Mouse (Mus musculus) mouse trophoblast stem cell (cell line): ENCODE measurements around the gene Akt1.

Experiments used
- in situ Hi-C, 2 experiments: fragments of 300-500 bp; cut with MseI, MboI; formaldehyde crosslinking; loops; 2 replicates in 1 of 2; 3 replicates in 1 of 2; pipeline ENCODE4 v1.15.1; 2025

The Akt1 gene

GRCm38 (mm10) chr12:112628928-112629721 is 45.6 kb downstream of the Akt1 start:
- in situ Hi-C loops: no loop called here

GRCm38 (mm10) chr12:112628197-112628596 is 46.5 kb downstream of the Akt1 start:
- in situ Hi-C loops: no loop called here

GRCm38 (mm10) chr12:112627097-112627881 is 47.4 kb downstream of the Akt1 start:
- in situ Hi-C loops: no loop called here

GRCm38 (mm10) chr12:112626455-112626854 is 48.2 kb downstream of the Akt1 start:
- in situ Hi-C loops: no loop called here

- in situ Hi-C loops: no loop called here
Measured at GRCm38 (mm10) chr12:112625700-112626099, 49.0 kb downstream of the Akt1 start.

- in situ Hi-C loops: no loop called here
Measured at GRCm38 (mm10) chr12:112623742-112624141, 50.9 kb downstream of the Akt1 start.

- in situ Hi-C loops: no loop called here
Measured at GRCm38 (mm10) chr12:112621900-112622299, 52.8 kb downstream of the Akt1 start.

GRCm38 (mm10) chr12:112620354-112621061 is 54.2 kb downstream of the Akt1 start:
- in situ Hi-C loops: no loop called here

GRCm38 (mm10) chr12:112619686-112620353 is 54.9 kb downstream of the Akt1 start, which contains the start of gene Adssl1:
Gene Adssl1 (plus strand): TSS chr12:112620045.
- in situ Hi-C loops: loop anchor here (5.0 kb wide), 1 partner anchor 68 kb away; no protein-coding TSS in a partner anchor

GRCm38 (mm10) chr12:112618981-112619685 is 55.6 kb downstream of the Akt1 start:
- in situ Hi-C loops: loop anchor here (5.0 kb wide), 1 partner anchor 67 kb away; no protein-coding TSS in a partner anchor

GRCm38 (mm10) chr12:112617898-112618380 is 56.7 kb downstream of the Akt1 start:
- in situ Hi-C loops: loop anchor here (5.0 kb wide), 1 partner anchor 66 kb away; no protein-coding TSS in a partner anchor

- in situ Hi-C loops: loop anchor here (5.0 kb wide), 1 partner anchor 65 kb away; no protein-coding TSS in a partner anchor
Measured at GRCm38 (mm10) chr12:112617184-112617583, 57.5 kb downstream of the Akt1 start.

- in situ Hi-C loops: loop anchor here (5.0 kb wide), 1 partner anchor 64 kb away; no protein-coding TSS in a partner anchor
Measured at GRCm38 (mm10) chr12:112616668-112617067, 58.0 kb downstream of the Akt1 start.

GRCm38 (mm10) chr12:112609031-112609430 is 65.7 kb downstream of the Akt1 start:
- in situ Hi-C loops: no loop called here

- in situ Hi-C loops: no loop called here
Measured at GRCm38 (mm10) chr12:112606998-112607397, 67.7 kb downstream of the Akt1 start.

- in situ Hi-C loops: no loop called here
Measured at GRCm38 (mm10) chr12:112605766-112606165, 68.9 kb downstream of the Akt1 start.

GRCm38 (mm10) chr12:112604709-112605649 is 69.7 kb downstream of the Akt1 start:
- in situ Hi-C loops: no loop called here

GRCm38 (mm10) chr12:112604022-112604421 is 70.7 kb downstream of the Akt1 start:
- in situ Hi-C loops: no loop called here
